Mouse (Mus musculus) erythroblast, embryonic 14.5 days (primary cell): Measurements from ENCODE around the gene Epn2. TPM values are rescaled to one million over a fixed set of nuclear protein-coding genes. Genes with fewer than 3 reads are reported as not detected.

Experiments used
- H3K27me3 ChIP-seq: 2 replicates; pipeline ENCODE4 v1.6.1; 2012; ENCODE audit warnings: inconsistent platforms; ENCODE audit not compliant: control insufficient read depth
- H3K36me3 ChIP-seq: 2 replicates; pipeline ENCODE4 v1.6.1; 2012; ENCODE audit warnings: mild to moderate bottlenecking, inconsistent platforms; ENCODE audit not compliant: control insufficient read depth
- H3K4me1 ChIP-seq: 2 replicates; pipeline ENCODE4 v1.6.1; 2012; ENCODE audit warnings: inconsistent platforms; ENCODE audit not compliant: control insufficient read depth
- H3K4me3 ChIP-seq: replicated peaks from 2 replicates; pipeline ENCODE3; 2012; ENCODE audit warnings: moderate library complexity, mild to moderate bottlenecking, inconsistent platforms
- H3K9me3 ChIP-seq: 2 replicates; pipeline ENCODE4 v1.6.1; 2012; ENCODE audit warnings: low read length, inconsistent platforms, mixed read lengths; ENCODE audit not compliant: control insufficient read depth
- GATA1 ChIP-seq: IDR thresholded peaks from 2 replicates; pipeline ENCODE4 v1.6.1; 2012; ENCODE audit warnings: low read length, inconsistent platforms, mixed read lengths
- TAL1 ChIP-seq: IDR thresholded peaks from 3 replicates; pipeline ENCODE4 v1.6.1; 2012; ENCODE audit warnings: low read length, inconsistent platforms, mixed read lengths
- polyA plus RNA-seq: library from polyadenylated mRNA; stranded (reverse); fragments of >175 nt; gene quantifications from 2 replicates; pipeline ENCODE4 v1.2.3, GENCODE M21; 2012

The Epn2 gene
- polyA plus RNA-seq, 1 experiment, result not detected

DNA sequence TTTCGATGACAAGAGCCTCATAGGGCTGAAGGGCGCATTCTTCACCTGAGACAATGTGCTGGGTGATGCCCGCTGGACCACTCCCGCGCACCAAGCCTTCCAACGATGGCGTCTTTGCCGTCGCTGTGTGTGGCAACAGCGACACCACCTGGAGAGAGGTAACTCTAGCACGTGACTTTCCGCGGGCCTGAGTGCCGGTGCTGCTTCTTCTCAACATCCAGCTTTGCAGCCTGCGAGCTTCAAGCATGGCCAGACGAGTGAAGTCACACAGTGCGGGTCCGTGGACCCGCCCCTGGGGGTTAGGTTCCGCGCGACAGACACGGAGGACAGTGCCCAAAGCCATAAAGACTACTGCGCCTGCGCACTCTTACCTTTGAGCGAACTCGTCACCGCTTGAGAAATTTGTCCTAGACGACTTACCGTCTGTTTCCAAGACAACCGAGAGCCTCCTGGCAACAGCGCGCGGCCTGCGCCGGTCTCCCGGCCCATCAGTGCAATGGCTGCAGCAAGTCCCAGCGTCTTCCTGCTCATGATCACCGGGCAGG is 74.7 kb downstream of the Epn2 start, which contains the start of gene B9d1:
Gene B9d1, plus strand, starts transcription at position 432 of the 545 bp plus-strand sequence.
- H3K4me1 ChIP-seq, result peaks cover 16% of the 10 kb centered on the region
- no peaks in the 10 kb centered on the region for H3K27me3 ChIP-seq
- H3K36me3 ChIP-seq, result no peaks in the 10 kb centered on the region
- peak within 1 kb of the TSS; percentile 74 for H3K4me3 ChIP-seq
- TF ChIP-seq GATA1 (no peak), TAL1 (no peak)
- H3K9me3 ChIP-seq, result no peaks in the 10 kb centered on the region

DNA sequence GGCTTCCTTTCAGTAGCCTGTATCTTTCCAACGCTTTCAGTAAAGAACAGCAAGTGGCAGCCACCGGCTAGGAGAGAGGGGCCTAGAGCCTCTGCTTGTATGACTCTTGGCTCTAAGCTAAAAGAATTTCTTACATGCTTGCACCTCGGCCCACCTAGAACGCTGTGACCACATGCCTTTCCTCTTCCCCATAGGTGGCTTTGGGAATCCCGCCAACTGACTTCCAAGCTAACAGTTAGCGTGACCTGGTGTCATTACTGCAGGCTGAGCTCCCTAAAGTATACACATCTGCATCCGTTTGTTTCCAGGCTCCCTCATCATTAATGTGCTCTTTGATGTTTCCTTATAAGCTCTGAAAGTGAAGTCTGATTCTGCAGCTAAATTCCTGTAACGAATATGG is 75.6 kb downstream of the Epn2 start:
- Histone ChIP-seq H3K27me3 (no peaks in the 10 kb centered on the region), H3K36me3 (no peaks in the 10 kb centered on the region), H3K4me3 (no peak overlapping the region), H3K4me1 (peaks cover 16% of the 10 kb centered on the region), H3K9me3 (no peaks in the 10 kb centered on the region)
- no peak for TF ChIP-seq TAL1
- TF ChIP-seq GATA1, result no peak

DNA sequence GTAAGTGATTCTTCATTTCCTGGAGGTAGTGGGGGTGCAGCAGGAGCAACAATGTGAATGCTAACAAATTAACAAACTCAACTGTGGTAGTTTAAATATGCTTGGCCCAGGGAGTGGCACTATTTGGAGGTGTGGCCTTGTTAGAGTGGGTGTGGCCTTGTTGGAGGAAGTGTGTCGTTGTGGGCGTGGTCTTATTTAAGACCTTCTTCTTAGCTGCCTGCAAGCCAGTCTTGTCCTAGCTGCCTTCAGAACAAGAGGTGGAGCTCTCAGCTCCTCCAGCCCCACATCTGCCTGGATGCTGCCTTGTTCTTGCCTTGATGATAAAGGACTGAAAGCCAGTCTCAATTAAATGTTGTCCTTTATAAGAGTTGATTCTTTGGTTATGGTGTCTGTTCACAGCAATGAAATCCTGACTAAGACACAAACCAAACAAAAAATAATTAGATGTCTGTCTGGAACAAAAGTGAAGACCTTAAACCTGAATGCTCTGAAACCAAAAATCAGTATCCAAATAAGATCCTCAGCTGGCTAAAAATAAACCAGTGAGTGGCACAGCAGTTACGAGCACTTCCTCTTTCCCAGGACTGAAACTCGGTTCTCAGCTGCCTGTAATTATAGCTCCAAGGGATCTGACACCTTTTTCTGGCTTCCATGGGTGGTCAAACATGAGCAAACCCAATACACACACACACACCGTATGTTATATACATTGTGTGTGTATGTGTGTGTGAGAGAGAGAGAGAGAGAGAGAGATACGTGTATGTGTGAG is 80.6 kb downstream of the Epn2 start:
- Histone ChIP-seq H3K9me3 (no peaks in the 10 kb centered on the region), H3K36me3 (no peaks in the 10 kb centered on the region), H3K27me3 (no peaks in the 10 kb centered on the region), H3K4me3 (no peak overlapping the region), H3K4me1 (peaks cover 13% of the 10 kb centered on the region)
- TF ChIP-seq TAL1 (no peak), GATA1 (no peak)

DNA sequence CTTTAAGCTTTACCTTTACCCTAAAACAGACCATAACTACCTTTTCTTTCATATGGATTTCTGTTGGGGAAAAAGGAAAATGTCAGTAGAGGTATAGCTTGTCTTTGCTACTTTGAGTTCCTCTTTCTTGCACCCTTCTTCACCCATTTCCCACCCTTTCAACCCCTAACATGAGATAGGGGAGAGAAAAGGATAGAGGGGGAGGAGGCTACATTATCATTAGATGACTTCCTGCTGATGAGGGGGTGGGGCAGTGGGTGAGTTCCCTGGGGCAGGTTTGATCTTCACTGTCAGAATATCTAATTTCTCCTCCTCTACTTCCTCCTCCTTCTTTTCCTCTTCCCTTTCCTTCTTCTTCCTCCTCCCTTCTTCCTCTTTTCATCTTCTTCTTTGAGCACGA is 82.0 kb downstream of the Epn2 start:
- TF ChIP-seq TAL1 (no peak), GATA1 (no peak)
- H3K36me3 ChIP-seq, result peaks cover 3% of the 10 kb centered on the region; the same call in 1 of the 2 replicates
- no peaks in the 10 kb centered on the region for H3K9me3 ChIP-seq
- no peaks in the 10 kb centered on the region for H3K27me3 ChIP-seq
- no peak overlapping the region for H3K4me3 ChIP-seq
- H3K4me1 ChIP-seq, result peaks cover 26% of the 10 kb centered on the region

DNA sequence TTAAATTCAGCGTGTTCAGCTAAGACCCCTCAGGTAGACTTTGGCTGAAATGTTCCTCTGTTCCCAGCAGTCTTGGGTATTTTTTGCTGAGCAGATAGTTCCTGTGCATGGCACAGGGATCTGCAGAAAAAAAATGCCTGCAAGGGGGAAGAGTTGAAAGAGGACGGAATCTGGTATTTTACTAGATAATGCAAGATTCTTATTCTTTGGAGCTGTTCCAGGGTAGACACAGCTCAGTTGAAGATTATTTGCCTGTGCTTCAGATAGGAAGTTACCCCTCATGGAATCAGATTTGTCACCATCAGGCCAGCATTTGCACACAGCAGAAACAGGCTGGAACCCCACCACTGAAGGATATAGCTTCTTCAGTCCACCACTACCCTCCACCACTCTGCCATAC is 84.0 kb downstream of the Epn2 start:
- Histone ChIP-seq H3K9me3 (no peaks in the 10 kb centered on the region), H3K4me3 (no peak overlapping the region), H3K36me3 (peaks cover 20% of the 10 kb centered on the region), H3K27me3 (no peaks in the 10 kb centered on the region), H3K4me1 (peaks cover 28% of the 10 kb centered on the region)
- TF ChIP-seq GATA1 (no peak), TAL1 (no peak)

DNA sequence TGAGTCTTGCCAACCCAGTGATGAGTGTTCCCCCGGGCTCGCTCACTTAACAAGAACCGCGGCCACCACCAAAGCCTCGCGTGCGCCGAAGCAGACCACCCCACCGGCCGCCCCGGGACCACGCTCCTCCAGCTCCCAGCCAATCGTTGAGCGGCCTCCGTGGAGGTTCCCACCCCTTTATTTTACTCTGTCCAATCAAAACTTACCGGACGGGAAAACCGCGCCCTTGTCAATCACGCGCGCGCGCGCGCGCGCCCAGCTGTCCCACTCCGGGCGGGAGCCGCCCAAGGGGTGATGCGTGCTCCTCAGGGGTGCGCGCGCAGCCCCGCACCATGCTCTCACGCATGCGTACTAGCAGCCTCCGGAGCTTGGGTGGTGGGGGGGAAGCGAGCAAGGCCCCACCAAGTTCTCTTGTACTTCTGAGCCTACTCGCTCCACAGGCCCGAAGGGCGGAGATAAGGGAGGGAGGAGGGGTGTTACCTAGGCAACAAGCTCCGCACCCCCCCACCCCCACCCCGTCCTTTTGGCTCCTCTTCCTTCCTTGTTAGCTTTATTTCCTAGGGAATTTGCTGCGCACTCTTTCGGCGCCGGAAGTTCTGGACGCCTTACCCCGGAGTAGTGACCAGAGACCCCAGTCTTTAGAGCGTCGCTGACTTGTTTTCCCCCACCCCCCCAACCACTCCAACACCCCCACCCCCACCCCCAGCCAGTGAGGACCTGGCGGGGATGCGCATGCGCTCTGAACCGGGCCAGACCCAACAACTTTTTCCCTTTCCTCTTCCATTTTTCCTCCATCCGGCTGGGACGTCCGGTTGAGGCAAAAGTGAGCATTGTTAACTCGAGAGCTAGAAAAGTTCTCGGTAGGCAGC is 85.1 kb downstream of the Epn2 start, which contains the start of gene Mapk7:
Gene Mapk7, minus strand, starts transcription at position 278 of the 869 bp plus-strand sequence.
- Histone ChIP-seq H3K4me3 (peak within 1 kb of the TSS; percentile 89), H3K4me1 (peaks cover 28% of the 10 kb centered on the region)
- TF ChIP-seq GATA1 (no peak), TAL1 (no peak)

DNA sequence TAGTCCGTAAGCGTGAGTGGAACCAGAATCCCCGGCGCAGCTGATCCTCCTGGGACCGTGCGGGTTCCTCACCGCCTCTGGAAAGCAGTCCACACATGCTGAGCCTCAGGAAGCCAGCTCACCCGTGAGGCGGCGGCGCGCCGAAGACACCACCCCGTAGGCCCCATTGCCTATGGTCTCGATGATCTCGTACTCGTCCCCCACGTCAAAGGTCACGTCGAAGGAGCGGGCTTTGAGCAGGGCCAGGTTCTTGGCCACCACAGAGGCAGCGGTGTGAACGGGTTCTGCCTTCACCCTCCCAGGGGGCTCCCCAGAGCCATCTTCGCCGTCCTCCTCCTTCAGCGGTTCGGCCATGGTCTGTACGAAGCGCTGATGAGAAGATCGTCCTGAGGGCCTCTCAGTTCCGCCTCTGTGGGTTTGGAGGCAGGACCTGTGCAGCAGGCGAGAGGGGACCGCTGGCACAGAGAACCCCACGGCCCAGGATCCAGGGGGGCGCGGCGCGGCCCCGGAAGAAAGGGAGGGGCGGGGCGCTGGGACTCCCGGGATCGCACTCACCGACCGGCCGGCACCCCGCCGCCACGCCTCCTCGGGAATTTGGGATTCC is 85.9 kb downstream of the Epn2 start:
- peaks cover 39% of the 10 kb centered on the region for H3K36me3 ChIP-seq
- H3K4me1 ChIP-seq, result peaks cover 26% of the 10 kb centered on the region
- TF ChIP-seq GATA1 (no peak), TAL1 (no peak)
- H3K4me3 ChIP-seq, result peak overlapping the region; percentile 89
- H3K9me3 ChIP-seq, result no peaks in the 10 kb centered on the region
- H3K27me3 ChIP-seq, result no peaks in the 10 kb centered on the region

More for the DNA sequence above, 85.1 kb downstream of the Epn2 start, which contains the start of gene Mapk7:
- Histone ChIP-seq H3K36me3 (peaks cover 32% of the 10 kb centered on the region), H3K9me3 (no peaks in the 10 kb centered on the region), H3K27me3 (no peaks in the 10 kb centered on the region)

DNA sequence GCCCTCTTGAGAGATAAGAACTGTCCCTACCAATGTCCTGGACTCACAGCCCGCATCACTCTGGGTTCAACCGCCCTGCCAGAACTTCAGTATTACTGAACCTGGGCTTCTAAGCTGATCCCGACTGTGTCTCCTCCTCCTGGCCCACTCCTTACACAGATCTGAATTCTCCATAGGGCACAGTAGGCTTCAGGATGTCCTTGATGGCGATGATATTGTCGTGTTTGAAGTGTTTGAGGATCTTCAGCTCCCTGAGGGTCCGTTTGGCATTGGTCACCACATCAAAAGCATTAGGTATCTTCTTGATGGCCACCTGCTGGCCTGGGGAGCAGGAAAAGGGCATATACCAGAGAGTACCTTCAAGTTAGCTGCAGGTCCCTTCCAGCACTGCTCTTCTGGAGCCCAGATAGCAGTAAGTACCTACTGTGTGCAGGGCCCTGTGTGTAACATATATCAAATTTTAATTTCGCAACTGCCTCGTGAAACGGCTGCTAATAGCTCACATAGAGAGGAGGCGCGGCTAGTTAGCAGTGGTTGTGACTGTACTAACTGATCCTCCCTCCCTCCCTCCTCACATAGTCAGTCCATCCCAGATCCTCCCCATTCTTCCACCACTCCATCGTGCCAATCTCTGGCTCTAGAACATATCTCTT is 86.6 kb downstream of the Epn2 start:
- Histone ChIP-seq H3K36me3 (peaks cover 46% of the 10 kb centered on the region), H3K27me3 (no peaks in the 10 kb centered on the region), H3K9me3 (no peaks in the 10 kb centered on the region), H3K4me1 (peaks cover 24% of the 10 kb centered on the region), H3K4me3 (peak overlapping the region; percentile 89)
- no peak for TF ChIP-seq TAL1
- no peak for TF ChIP-seq GATA1
